Mouse (Mus musculus): Measurements from ENCODE around the gene Irf2bpl. TPM values are rescaled to one million over a fixed set of nuclear protein-coding genes. Genes with fewer than 3 reads are reported as not detected.

The Irf2bpl gene
- 94.3 and 98.5 TPM in 2 replicates for polyA plus RNA-seq (2015; fragmentation: Nextera tagmentation; extraction: Ambion mirVana)

GRCm38 (mm10) chr12:86884197-86885058 is at the start of gene Irf2bpl:
TSS of gene Irf2bpl (minus strand) at chr12:86884798.
- H3K4me3 ChIP-seq: peak within 1 kb of the TSS; percentile 85
- H3K36me3 ChIP-seq (replicated peaks): no peaks in the 10 kb centered on the region
- peak within 1 kb of the TSS; percentile 83 for H3K4me2 ChIP-seq
- H3K4me1 ChIP-seq: peaks cover 56% of the 10 kb centered on the region
- WGBS: under 1% methylated on average over 74 of the region's 82 CpGs
- H3K27ac ChIP-seq: peak within 1 kb of the TSS; percentile 100
- peak; percentile 91 for ATAC-seq (replicated peaks)
- peak within 1 kb of the TSS; percentile 92 for H3K9ac ChIP-seq
- H3K9me3 ChIP-seq: no peaks in the 10 kb centered on the region
- no peaks in the 10 kb centered on the region for H3K27me3 ChIP-seq (replicated peaks)

DNA sequence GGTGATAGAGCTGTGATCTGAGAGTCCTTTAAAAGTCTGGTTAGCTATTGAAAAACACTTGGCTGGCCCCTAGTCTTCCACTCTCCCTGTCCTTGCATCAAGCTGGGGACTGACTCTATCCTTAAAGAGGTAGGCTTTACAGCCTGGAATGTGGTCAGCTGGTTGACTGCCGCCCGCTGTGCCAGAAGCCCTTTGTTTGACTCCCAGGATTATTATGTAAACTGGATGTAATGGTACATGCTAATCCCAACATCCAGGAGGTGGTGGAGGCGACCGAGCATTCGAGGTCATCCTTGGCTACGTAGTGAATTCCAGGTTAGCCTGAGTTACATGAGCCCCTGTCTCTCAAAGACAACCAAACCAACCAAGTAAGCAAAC is 48.0 kb upstream of the Irf2bpl start:
- no peaks in the 10 kb centered on the region for H3K27me3 ChIP-seq (replicated peaks)
- no peak for ATAC-seq (replicated peaks)
- H3K4me3 ChIP-seq: no peak overlapping the region
- H3K4me1 ChIP-seq: peaks cover 7% of the 10 kb centered on the region; the same call in 1 of the 2 replicates
- no peak overlapping the region for H3K4me2 ChIP-seq
- no peak overlapping the region for H3K9ac ChIP-seq
- 21% methylated on average over 6 of the region's 6 CpGs for WGBS
- H3K9me3 ChIP-seq: no peaks in the 10 kb centered on the region
- no peak overlapping the region for H3K27ac ChIP-seq
- H3K36me3 ChIP-seq (replicated peaks): no peaks in the 10 kb centered on the region

DNA sequence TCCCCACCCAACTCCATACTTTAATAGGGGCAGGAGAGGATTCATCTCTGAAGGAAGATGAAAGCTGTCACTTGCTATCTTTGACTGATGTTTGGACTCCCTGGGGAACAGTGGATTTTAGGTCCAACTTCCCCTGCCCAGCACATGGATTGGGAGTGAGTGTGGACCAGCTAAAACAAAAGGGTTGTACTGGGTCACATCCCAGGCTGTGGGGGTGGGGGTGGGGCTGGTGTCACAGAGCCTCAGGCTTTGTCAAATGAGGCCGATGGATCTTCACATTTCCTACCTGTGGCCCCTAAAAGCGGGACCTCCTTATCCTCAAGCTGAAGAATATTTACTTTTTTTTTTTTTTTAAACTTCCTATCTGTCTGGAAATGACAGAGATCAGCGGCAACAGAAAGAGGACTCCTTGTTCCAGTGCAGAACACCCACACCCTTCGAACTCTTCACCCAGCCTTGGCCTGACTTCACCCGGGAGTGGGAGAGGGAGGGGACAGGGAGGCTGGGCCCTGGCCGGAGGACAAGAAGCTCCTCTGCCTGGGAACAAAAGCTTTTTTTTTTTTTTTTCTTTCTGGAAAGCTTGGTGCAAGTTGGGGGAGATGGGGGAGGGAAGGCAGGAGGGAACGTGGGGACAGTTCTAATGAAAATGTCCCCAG is 47.4 kb upstream of the Irf2bpl start:
- Histone ChIP-seq H3K9ac (no peak overlapping the region), H3K27me3 (replicated peaks) (no peaks in the 10 kb centered on the region), H3K27ac (no peak overlapping the region), H3K4me2 (no peak overlapping the region), H3K4me1 (peaks cover 7% of the 10 kb centered on the region; the same call in 1 of the 2 replicates), H3K9me3 (no peaks in the 10 kb centered on the region), H3K36me3 (replicated peaks) (no peaks in the 10 kb centered on the region), H3K4me3 (no peak overlapping the region)
- WGBS: 12% methylated on average over 7 of the region's 7 CpGs
- no peak for ATAC-seq (replicated peaks)

- H3K9ac ChIP-seq: no peak overlapping the region
- no peak overlapping the region for H3K4me2 ChIP-seq
- WGBS: 71% methylated on average over 6 of the region's 6 CpGs
- no peak overlapping the region for H3K4me3 ChIP-seq
- H3K27me3 ChIP-seq (replicated peaks): no peaks in the 10 kb centered on the region
- H3K36me3 ChIP-seq (replicated peaks): no peaks in the 10 kb centered on the region
- ATAC-seq (replicated peaks): no peak
- peaks cover 7% of the 10 kb centered on the region; the same call in 1 of the 2 replicates for H3K4me1 ChIP-seq
- H3K9me3 ChIP-seq: no peaks in the 10 kb centered on the region
- no peak overlapping the region for H3K27ac ChIP-seq
Measured at GRCm38 (mm10) chr12:86930934-86931729, 46.5 kb upstream of the Irf2bpl start.

GRCm38 (mm10) chr12:86923837-86924236 is 39.2 kb upstream of the Irf2bpl start:
- WGBS: 5% methylated on average over 5 of the region's 5 CpGs
- H3K4me1 ChIP-seq: peaks cover 31% of the 10 kb centered on the region
- no peaks in the 10 kb centered on the region for H3K36me3 ChIP-seq (replicated peaks)
- no peak overlapping the region for H3K4me3 ChIP-seq
- peak; percentile 74 for ATAC-seq (replicated peaks)
- no peak overlapping the region for H3K4me2 ChIP-seq
- H3K27ac ChIP-seq: peak overlapping the region; percentile 71
- H3K27me3 ChIP-seq (replicated peaks): no peaks in the 10 kb centered on the region
- H3K9ac ChIP-seq: no peak overlapping the region
- H3K9me3 ChIP-seq: no peaks in the 10 kb centered on the region

GRCm38 (mm10) chr12:86918983-86919722 is 34.6 kb upstream of the Irf2bpl start:
- H3K27me3 ChIP-seq (replicated peaks): no peaks in the 10 kb centered on the region
- no peak overlapping the region for H3K4me3 ChIP-seq
- H3K4me2 ChIP-seq: no peak overlapping the region
- H3K36me3 ChIP-seq (replicated peaks): no peaks in the 10 kb centered on the region
- ATAC-seq (replicated peaks): peak; percentile 28; the same call in 1 of the 2 replicates
- no peaks in the 10 kb centered on the region for H3K9me3 ChIP-seq
- no peak overlapping the region for H3K9ac ChIP-seq
- peaks cover 58% of the 10 kb centered on the region for H3K4me1 ChIP-seq
- 76% methylated on average over 17 of the region's 17 CpGs for WGBS
- peak overlapping the region; percentile 85 for H3K27ac ChIP-seq

DNA sequence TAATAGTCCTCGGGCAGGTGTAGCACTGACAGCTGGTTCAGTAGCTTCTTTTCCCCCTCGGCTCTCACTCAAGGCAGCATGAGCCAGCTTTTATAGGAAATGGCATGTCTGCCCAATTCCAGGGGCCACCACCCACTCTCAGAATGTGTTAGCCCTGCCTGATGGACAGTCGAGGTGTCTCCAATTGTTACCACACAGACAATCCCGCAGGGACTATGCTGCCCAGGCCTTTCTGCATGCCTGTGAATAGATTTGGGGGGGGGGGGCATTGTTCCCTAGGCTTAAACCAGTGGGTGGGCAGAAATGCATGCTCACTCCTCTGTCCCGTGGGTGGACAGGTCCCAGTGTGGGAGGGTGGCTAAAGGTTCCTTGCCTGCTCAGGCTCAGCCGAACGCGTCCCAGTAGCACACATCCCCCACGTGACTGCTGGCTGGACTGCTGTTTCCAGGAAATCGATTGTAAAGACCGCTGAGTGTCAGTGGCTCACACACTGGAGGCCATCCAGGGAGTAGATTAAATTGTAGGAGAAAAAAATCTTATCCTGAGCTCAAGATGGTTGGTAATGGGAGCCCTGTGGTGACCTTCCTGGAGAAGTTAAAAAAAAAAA is 33.9 kb upstream of the Irf2bpl start:
- H3K27ac ChIP-seq: peak overlapping the region; percentile 85
- H3K9ac ChIP-seq: no peak overlapping the region
- no peak overlapping the region for H3K4me3 ChIP-seq
- peaks cover 51% of the 10 kb centered on the region for H3K4me1 ChIP-seq
- no peaks in the 10 kb centered on the region for H3K36me3 ChIP-seq (replicated peaks)
- H3K9me3 ChIP-seq: no peaks in the 10 kb centered on the region
- WGBS: 6% methylated on average over 11 of the region's 11 CpGs
- no peak overlapping the region for H3K4me2 ChIP-seq
- ATAC-seq (replicated peaks): peak; percentile 48; the same call in 1 of the 2 replicates
- H3K27me3 ChIP-seq (replicated peaks): no peaks in the 10 kb centered on the region

- no peak for ATAC-seq (replicated peaks)
- Histone ChIP-seq H3K27ac (peak overlapping the region; percentile 85), H3K27me3 (replicated peaks) (no peaks in the 10 kb centered on the region), H3K4me3 (no peak overlapping the region), H3K9ac (no peak overlapping the region), H3K9me3 (no peaks in the 10 kb centered on the region), H3K4me2 (no peak overlapping the region), H3K4me1 (peaks cover 50% of the 10 kb centered on the region), H3K36me3 (replicated peaks) (no peaks in the 10 kb centered on the region)
- whole genome bisulfite sequencing: 86% methylated on average over 7 of the region's 7 CpGs
Measured at GRCm38 (mm10) chr12:86916796-86917573, 32.4 kb upstream of the Irf2bpl start.

- Histone ChIP-seq H3K4me3 (no peak overlapping the region), H3K9ac (no peak overlapping the region), H3K36me3 (replicated peaks) (no peaks in the 10 kb centered on the region), H3K27ac (peak overlapping the region; percentile 18; the same call in 1 of the 2 replicates), H3K9me3 (no peaks in the 10 kb centered on the region), H3K4me1 (peaks cover 61% of the 10 kb centered on the region), H3K27me3 (replicated peaks) (no peaks in the 10 kb centered on the region), H3K4me2 (no peak overlapping the region)
- ATAC-seq (replicated peaks): no peak
- WGBS: 61% methylated on average over 7 of the region's 7 CpGs
Measured at GRCm38 (mm10) chr12:86915617-86916016, 31.0 kb upstream of the Irf2bpl start.

GRCm38 (mm10) chr12:86914756-86915155 is 30.2 kb upstream of the Irf2bpl start:
- H3K36me3 ChIP-seq (replicated peaks): no peaks in the 10 kb centered on the region
- WGBS: 65% methylated on average over 6 of the region's 6 CpGs
- H3K9ac ChIP-seq: no peak overlapping the region; the same call in 1 of the 2 replicates
- no peaks in the 10 kb centered on the region for H3K9me3 ChIP-seq
- no peak overlapping the region for H3K4me2 ChIP-seq
- H3K27ac ChIP-seq: 0 out of 2 replicates have a peak overlapping the region, but pooled peaks have one; percentile 31
- no peaks in the 10 kb centered on the region for H3K27me3 ChIP-seq (replicated peaks)
- no peak for ATAC-seq (replicated peaks)
- peaks cover 66% of the 10 kb centered on the region for H3K4me1 ChIP-seq
- H3K4me3 ChIP-seq: no peak overlapping the region
